Mouse (Mus musculus): Measurements from ENCODE around the gene Ccl9.

- TF ChIP-seq ZC3H11A (IDR thresholded peaks at IDR 0.05; ENCODE audit: borderline replicate concordance, low read depth, low read length) (no peak), ZNF384 (IDR thresholded peaks at IDR 0.05; ENCODE audit: low read depth, low read length) (no peak)
Measured at GRCm38 (mm10) chr11:83529024-83529423, 49.4 kb downstream of the Ccl9 start.

Data from ES-E14 (cell line).